Mouse (Mus musculus): ENCODE measurements around the gene Rad52. TPM values are rescaled to one million over a fixed set of nuclear protein-coding genes. Genes with fewer than 3 reads are reported as not detected.

Gene Rad52
- polyA plus RNA-seq (2017; shearing (Covaris generic)), result 10 to 100 TPM; 27.5 to 28.5 TPM

GRCm38 (mm10) chr6:119902204-119903080, at the start of gene Rad52:
Gene Rad52 (plus strand): TSS chr6:119902698.

Other genes starting within 250 kb of the Rad52 start
- 10 to 100 TPM; 13.2 to 13.3 TPM for gene Erc1, start 54.5 kb upstream of the Rad52 start, polyA plus RNA-seq (2017; shearing (Covaris generic))
- gene Wnk1, start 136.0 kb downstream of the Rad52 start, polyA plus RNA-seq (2017; shearing (Covaris generic)), result 100 to 1,000 TPM in 1 of 2 experiments, 10 to 100 TPM in 1; 65.7 to 129 TPM
- 1 to 10 TPM; 4.3 to 5.1 TPM for gene Ninj2, start 190.7 kb downstream of the Rad52 start, polyA plus RNA-seq (2017; shearing (Covaris generic))

All from activated CD4-positive, CD25-positive, alpha-beta regulatory T cell (primary cell).